Mouse (Mus musculus) cerebellum, adult 11 months (tissue): ENCODE measurements at regions not wholly inside any gene's neighbourhood (a gene's known extent, or its start where the extent isn't known, plus 50 kb on each side); places are given as distances from the start of the nearest gene placed in this dataset.

Source experiments
- DNase-seq: peaks from one replicate; pipeline ENCODE4 v3.0.0; 2022

- DNase-seq = no peak
These were observed 288.0 kb downstream of the Usp25 start for GRCm38 (mm10) chr16:77301270-77302171.

DNA sequence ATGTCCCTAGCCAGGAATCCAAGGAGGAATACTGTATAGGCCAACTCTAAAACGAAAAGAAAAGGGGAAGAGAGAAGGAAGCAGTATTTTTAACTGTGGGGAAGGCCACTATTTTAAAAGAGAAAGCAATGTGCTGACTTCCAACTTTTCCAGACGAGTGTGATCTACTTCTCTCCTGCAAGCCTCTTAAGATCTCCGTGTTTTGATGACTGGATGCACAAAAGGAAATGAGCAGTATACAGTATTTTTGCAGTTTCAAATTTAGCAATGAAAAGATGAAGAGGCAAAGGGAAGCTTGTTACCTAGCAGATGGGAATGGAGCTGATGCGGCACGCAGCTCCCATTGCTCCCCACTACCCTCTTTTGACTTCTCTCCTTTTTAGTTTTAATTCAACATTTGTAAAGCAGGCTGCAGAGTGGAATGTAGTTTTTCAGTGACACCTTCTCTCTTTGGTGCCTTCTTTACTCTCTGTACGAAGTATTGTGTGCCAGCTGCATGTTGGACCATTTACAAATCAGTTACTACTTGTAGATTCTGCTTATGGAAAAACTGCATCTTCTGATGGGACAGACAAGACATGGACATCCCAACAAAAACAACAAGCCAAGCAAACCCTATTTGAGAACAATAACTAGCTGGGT, 287.2 kb downstream of the Usp25 start:
- DNase-seq = no peak

DNA sequence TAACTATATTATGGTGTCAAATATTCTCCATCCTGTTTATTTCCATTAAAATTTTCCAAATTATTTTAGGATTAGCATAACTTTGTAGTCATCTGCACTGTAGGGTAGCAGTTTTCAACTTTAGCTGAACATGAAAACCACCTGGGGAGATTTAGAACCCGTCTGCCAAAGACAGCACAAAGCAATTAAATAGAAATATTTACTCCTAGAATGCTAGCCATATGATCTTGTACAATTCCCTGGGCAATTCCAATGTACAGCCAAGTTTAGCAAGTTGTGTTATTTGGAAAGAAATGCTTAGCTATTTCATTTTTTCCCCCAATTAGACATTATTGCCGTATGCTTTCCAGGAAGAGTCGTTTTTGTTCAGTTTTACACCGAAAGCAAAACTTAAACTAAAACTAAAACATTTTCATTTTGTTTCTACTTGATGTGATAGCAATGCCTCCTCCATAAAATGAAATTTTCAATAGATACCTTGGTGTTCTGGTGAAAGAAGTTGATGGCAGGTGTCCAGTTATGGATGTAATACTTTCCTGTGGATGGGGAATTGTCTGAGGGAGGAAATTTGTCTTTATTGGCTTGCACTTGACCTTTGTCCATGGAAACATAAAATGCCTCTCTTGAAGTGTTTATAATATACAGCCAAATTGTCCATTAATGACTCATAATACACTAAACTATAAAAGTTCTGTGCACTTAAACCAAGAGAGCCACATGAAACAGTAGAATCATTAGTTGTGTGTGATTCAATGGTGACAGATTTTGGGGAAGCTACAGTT, 282.3 kb downstream of the Usp25 start:
- no peak for DNase-seq

DNA sequence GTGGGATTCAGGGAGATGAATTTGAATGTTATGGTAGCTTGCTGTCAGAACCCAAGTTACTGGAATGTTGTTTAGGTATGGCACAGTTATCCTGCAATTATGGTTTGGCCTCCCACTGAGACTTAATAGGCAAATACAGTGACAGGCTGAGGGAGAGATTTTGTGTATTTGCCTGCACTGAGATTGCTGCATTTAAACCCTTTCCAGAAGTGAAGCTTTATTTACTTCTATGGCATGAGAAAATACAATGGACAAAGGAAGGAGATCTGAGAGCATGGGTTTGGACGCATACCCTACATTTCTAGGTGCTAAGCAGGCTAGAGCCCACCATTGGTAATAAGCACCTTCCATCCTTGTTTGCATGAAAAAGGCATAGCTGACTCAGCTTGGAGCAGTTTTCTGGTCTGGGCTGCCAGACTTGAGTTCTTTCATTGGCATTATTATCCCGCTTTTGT, 278.8 kb downstream of the Usp25 start:
- no peak for DNase-seq

DNA sequence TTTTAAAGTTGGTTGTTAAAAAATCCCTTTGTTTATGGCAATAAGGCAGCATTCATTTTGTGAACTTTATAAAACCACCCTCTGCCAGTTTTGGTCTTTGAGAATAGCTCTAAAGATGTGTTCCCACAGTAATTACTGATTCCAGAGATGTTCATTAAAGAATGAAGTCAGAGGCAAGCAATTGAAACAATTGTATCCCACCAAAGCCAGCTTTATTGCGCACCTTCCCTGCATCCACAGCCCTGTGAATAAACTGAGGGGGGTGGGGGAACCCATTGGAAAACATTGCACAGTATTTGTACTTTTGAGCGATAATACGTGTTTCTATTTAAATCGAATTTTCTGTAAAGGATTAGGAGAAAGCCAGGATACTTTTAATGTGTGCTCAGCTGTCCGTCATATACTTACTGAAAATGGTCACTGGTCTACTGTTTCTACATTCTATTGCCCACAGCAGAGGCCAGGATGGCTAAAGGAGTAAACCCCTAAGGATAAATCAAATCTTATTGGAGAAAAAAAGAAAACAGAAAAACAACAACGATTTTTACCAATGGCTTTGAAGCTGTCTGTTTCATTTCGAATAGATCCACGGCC, 278.3 kb downstream of the Usp25 start:
- DNase-seq = no peak

- no peak for DNase-seq
These were observed 270.7 kb downstream of the Usp25 start for GRCm38 (mm10) chr16:77284205-77284604.

DNA sequence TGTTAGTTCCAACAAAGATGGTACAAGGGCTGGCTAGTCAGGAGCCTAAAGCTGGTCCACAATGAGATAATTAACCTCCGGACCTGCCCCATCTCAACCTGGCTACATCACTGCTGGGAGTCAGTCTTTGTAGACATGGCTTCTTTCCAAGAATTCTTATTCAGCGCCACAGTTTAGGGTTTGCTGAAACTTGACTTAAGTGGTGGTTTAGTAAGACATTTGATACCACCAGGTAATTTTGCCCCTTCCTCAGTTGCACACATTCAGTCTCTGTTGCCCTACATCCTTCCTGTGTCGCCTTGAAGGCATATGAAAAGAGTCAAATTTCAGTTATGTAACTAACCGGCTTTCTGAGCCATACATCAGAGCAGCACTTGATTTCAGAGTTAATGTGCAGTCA, 266.4 kb downstream of the Usp25 start:
- no peak for DNase-seq

DNA sequence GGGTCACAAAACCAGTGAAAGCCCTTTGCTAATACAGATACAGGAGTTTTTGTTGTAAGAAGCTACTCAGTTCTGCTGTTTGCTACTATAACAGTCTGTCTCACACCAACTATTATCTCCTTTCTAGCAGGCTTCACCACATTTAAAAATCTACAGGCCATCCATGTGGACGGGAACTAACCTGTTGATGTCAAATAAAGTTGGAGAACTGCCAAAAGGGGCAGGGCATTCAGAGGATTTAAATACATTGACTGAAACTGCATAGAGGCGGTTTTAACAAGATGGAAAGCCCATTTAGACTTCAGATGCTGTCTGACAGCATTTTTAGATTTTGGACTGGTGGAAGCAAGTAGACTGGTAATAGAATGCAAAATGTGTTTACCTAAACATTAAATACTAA, 266.0 kb downstream of the Usp25 start:
- DNase-seq = no peak

- no peak for DNase-seq
These were observed 259.8 kb downstream of the Usp25 start for GRCm38 (mm10) chr16:77273306-77273705.

DNA sequence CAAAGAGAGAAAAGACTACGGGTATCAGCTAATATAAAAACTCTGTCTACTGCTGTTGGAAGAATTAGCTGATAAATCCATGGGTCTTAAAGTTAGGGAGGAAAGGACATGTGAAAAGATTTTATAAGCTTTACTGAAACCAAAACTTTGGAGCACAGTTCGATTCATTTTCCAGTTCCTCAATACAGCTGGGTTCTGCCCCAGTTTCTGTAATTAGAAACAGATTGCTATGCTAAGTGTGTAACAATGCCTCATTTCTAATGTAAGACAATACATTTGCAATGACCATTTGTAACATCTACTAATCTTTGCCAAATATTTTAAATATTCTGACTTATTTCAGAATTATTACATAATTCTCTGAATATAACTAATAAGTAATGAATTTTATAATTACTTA, 255.4 kb downstream of the Usp25 start:
- no peak for DNase-seq

DNA sequence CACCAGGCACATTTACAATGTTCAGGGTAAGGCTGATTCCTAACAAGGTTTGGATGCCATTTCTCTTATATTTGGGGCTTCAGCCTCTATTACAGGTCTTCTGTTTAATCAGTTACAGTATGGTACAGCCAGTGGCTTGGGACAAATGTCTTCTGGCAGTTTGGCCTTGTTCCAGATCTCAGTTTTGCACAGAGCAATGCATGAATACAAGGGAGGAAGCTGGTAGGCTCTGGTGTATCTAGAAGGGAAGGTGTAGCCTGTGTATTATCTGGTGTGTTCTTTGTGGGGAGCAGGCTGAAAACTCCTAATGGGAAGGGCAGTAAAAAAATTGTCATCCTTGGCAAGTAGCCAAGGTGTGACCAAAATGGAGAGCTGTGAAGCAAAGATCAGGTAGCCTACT, 254.2 kb downstream of the Usp25 start:
- peak; percentile 48 for DNase-seq

DNA sequence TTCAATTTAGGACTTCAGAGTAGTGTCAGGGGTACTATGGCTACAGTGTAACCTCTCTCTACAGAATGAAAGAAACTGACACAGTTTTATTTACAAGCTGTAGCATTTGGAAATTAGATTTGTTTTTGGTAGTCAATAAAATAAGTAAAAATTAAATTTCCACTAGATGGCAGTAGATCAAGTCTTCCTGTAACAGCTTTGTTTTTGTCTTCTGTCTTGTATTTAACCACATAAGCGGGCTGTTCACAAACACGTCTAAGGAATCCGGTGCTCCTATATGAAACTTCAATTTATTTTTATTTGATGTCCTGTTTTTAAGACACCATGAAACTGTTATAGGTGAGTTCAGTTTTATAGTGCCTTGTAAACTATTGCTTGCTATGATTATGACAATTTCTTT, 238.8 kb downstream of the Usp25 start:
- no peak for DNase-seq

GRCm38 (mm10) chr16:77251422-77251821, 237.9 kb downstream of the Usp25 start:
- DNase-seq = no peak

DNA sequence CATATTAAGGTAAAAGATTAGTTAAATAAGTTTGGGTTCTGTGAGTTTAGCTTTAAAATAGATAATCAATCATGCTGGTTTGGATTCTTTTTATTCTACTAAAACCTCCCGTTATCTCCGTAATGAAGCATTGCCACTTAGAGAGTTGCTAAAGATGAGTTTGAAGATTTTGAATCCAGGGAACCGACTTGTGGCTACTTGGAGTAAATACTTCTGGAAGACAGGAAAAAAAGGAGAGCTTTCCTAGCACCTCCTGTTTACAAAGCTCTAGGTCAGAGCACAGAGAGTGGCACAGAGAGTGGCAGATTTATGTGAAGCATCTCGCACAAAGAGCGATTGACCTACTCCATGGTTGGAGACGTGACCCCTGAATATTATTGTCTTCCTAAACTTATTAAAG, 227.4 kb downstream of the Usp25 start:
- DNase-seq = no peak

GRCm38 (mm10) chr16:77239176-77239790, 225.8 kb downstream of the Usp25 start:
- DNase-seq = no peak

- DNase-seq = no peak
These were observed 225.1 kb downstream of the Usp25 start for GRCm38 (mm10) chr16:77238358-77239175.

- no peak for DNase-seq
These were observed 224.3 kb downstream of the Usp25 start for GRCm38 (mm10) chr16:77237631-77238357.

DNA sequence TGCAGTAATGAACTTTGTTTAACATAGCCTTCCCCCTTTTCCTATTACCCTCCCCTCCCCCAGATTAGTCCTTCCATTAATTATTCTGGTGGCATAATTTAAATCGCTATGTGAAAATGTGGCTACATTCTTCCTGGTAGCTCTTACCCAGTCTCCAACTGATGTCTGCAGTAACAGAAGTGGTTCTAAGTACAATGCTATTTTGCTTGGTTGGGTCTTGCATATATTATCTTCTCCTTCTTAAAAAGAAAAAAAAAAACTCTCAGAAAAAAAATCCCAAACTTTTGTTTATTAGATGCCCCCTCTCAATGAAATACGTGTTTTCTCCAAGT, 223.7 kb downstream of the Usp25 start:
- DNase-seq = no peak

GRCm38 (mm10) chr16:77236509-77237271, 223.2 kb downstream of the Usp25 start:
- peak; percentile 64 for DNase-seq

DNA sequence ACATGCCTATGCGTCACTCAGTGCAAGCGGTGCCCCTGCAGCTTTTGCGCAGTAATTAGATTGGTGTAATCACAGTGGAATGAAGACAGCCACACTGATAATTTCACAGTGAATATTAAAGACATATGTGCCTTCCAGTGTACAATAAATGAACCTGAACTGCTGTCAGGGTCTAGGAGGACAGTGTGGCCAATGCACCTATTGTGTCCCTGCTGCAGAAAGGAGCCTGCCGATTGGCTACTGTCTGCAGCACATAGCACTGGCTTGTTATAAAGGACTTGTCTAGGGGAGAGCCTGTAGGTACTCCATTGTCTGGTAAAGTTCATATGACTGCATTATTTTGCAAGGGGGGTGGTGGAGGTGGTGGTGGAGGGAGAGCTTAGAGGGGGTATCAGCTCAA, 222.5 kb downstream of the Usp25 start:
- peak; percentile 59 for DNase-seq
